Mouse (Mus musculus): ENCODE measurements around the gene Gjd2. TPM values are rescaled to one million over a fixed set of nuclear protein-coding genes. Genes with fewer than 3 reads are reported as not detected.

Gjd2 gene
- total and polyA plus RNA-seq, 2 experiments from 2014 or later = not detected

DNA sequence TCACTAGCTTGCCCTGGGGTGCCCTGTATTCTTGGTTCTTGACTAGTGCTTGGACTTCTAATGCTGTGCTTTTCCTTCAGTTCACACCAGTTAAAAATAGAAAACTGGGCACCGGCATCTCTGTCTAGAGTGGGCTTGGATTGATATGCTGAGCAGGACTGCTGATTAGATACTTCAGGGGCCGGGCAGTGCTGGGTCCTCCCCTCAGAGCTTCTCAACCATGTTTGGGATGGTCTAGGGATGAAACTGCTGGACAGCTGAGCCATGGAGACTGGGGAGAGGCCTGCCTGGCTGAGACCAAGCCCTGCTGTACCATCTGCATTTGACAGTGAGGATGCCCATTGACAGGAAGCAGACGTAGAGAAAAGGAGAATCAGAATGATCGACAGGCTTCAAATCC is 40.7 kb upstream of the Gjd2 start:
- Histone ChIP-seq H3K9me3 (replicated peaks; ENCODE audit: control insufficient read depth, low read length) (no peaks in the 10 kb centered on the region), H3K4me1 (ENCODE audit: control insufficient read depth, insufficient read depth) (0 out of 2 replicates have a peak, but pooled peaks cover 5% of the 10 kb centered on the region), H3K36me3 (replicated peaks; ENCODE audit: control insufficient read depth, insufficient read depth, low read length) (peaks cover 16% of the 10 kb centered on the region), H3K27ac (ENCODE audit: low read depth) (peak overlapping the region; percentile 96), H3K9ac (replicated peaks; ENCODE audit: low read depth, low read length) (peak overlapping the region; percentile 84), H3K27me3 (ENCODE audit: control insufficient read depth, insufficient read depth, low read length) (no peaks in the 10 kb centered on the region), H3K4me2 (ENCODE audit: low read depth, low read length) (peak overlapping the region; percentile 60), H3K4me3 (ENCODE audit: low read depth, low read length) (peak overlapping the region; percentile 53)
- 26% methylated on average over 4 of the region's 4 CpGs for WGBS
- ATAC-seq (ENCODE audit: insufficient read depth, low read depth) = peak; percentile 50
- peak; percentile 91 for TF ChIP-seq EP300 (IDR thresholded peaks at IDR 0.05; ENCODE audit: low read depth)
- TF ChIP-seq CTCF (IDR thresholded peaks at IDR 0.05; ENCODE audit: low read depth) = no peak
- peak; percentile 92 for DNase-seq (ENCODE audit: low spot score)

DNA sequence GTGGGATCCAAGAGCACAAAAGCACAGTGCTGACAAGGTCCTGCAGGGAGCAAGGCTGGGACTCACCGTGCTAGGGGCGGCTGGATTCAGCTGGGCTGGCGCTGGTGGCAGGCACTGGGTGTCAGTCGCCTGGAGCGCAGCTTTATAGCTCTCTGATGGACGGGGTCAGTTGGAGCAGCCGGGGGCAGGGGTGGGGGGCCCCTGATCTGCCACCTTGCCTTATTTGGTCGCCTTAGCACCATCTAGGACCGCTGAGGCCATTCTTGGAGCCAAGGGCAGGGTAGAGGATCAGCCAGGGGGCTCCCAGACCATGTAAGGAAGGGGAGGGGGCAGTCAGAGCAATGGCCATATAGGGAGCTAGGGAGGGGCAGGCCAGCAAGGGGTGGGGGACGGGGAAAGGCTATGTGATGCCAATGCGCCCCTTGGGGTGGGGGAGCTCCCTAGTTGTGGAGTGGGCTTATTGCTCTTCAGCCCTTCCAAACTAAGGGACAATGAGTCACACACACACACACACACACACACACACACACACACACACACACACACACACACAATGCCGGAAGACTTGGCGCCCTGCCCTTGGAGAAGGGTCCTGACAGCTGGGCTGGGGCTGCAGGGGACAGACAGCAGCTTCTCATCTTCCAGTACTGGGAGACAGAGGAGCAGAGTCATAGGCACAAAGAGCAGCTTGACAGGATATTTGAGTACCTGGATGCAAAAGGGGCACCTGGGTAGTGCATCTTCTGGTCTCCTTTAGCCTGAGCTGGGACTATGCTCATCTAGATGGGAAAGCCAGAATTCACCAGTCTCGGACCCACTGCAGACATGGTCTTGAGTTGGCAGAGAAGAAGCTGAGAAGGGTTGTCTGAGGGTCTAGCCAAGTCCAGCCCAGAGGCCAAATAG is 39.5 kb upstream of the Gjd2 start, which contains the start of gene Actc1:
TSS of gene Actc1 (minus strand) at position 853 of the 903 bp plus-strand sequence.
- peak; percentile 74 for ATAC-seq (ENCODE audit: insufficient read depth, low read depth)
- DNase-seq (ENCODE audit: low spot score) = peak; percentile 94
- H3K9me3 ChIP-seq (replicated peaks; ENCODE audit: control insufficient read depth, low read length) = no peaks in the 10 kb centered on the region
- peak within 1 kb of the TSS; percentile 60 for H3K4me2 ChIP-seq (ENCODE audit: low read depth, low read length)
- no peaks in the 10 kb centered on the region for H3K4me1 ChIP-seq (ENCODE audit: control insufficient read depth, insufficient read depth)
- 15% methylated on average over 14 of the region's 14 CpGs for WGBS
- H3K9ac ChIP-seq (replicated peaks; ENCODE audit: low read depth, low read length) = peak within 1 kb of the TSS; percentile 84
- peaks cover 28% of the 10 kb centered on the region for H3K36me3 ChIP-seq (replicated peaks; ENCODE audit: control insufficient read depth, insufficient read depth, low read length)
- no peaks in the 10 kb centered on the region for H3K27me3 ChIP-seq (ENCODE audit: control insufficient read depth, insufficient read depth, low read length)
- H3K27ac ChIP-seq (ENCODE audit: low read depth) = peak within 1 kb of the TSS; percentile 96
- H3K4me3 ChIP-seq (ENCODE audit: low read depth, low read length) = peak within 1 kb of the TSS; percentile 53
- TF ChIP-seq EP300 (IDR thresholded peaks at IDR 0.05; ENCODE audit: low read depth) (no peak), CTCF (IDR thresholded peaks at IDR 0.05; ENCODE audit: low read depth) (no peak)

DNA sequence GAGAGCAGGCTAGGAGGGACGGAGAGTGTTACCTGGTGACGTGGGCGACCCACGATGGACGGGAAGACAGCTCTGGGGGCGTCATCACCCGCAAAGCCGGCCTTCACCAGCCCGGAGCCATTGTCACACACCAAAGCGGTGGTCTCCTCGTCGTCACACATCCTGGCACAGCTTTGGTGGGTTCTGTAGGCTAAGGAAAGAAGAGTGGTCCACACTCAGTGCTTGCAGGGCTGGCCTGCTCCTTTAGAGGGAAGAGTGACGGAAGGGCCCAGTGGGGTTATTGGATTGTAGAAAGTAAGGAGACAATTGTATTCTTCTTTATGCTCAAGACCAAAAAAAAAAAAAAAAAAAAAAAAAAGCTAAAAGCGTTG is 38.4 kb upstream of the Gjd2 start:
- peak overlapping the region; percentile 53 for H3K4me3 ChIP-seq (ENCODE audit: low read depth, low read length)
- ATAC-seq (ENCODE audit: insufficient read depth, low read depth) = no peak
- no peak for TF ChIP-seq CTCF (IDR thresholded peaks at IDR 0.05; ENCODE audit: low read depth)
- no peak for TF ChIP-seq EP300 (IDR thresholded peaks at IDR 0.05; ENCODE audit: low read depth)

DNA sequence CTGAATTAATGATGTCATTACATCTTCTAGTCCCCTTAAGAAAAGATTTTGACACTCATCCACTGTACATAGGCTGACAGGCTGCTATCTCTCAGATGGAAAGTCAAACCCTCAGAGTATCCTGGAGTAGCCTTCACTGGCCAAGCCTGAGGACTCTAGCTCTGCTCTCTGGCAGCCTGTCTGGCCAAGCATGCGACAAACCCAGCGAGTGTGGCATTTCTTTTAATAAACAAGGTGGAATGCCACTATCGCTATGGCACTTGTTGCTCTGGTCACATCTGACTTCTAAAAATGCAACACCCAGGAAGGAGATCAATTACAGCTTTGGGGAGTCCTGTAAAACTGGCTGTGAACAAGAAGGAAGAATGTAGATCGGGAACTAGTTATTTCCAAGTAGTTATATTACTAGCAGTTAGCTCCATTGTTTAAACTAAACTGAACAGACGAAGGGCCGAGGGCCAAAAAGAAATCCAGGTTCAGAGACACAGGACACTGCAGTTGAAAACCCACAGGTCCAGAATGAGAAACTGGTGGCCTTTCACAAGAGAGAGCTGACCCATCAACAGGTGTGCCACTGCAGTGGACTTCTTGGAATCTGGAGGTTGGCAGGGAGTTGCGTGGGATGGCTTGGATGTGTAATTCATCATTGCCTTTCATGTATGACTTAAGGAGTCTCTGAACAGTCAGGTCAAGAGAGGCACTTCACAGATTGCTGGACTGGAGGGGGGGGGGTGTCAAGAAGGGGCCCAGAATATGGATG is 37.9 kb upstream of the Gjd2 start:
- peaks cover 36% of the 10 kb centered on the region for H3K36me3 ChIP-seq (replicated peaks; ENCODE audit: control insufficient read depth, insufficient read depth, low read length)
- peak overlapping the region; percentile 53 for H3K4me3 ChIP-seq (ENCODE audit: low read depth, low read length)
- no peaks in the 10 kb centered on the region for H3K9me3 ChIP-seq (replicated peaks; ENCODE audit: control insufficient read depth, low read length)
- H3K9ac ChIP-seq (replicated peaks; ENCODE audit: low read depth, low read length) = peak overlapping the region; percentile 84
- no peaks in the 10 kb centered on the region for H3K4me1 ChIP-seq (ENCODE audit: control insufficient read depth, insufficient read depth)
- H3K27me3 ChIP-seq (ENCODE audit: control insufficient read depth, insufficient read depth, low read length) = no peaks in the 10 kb centered on the region
- 31% methylated on average over 7 of the region's 7 CpGs for WGBS
- ATAC-seq (ENCODE audit: insufficient read depth, low read depth) = no peak
- H3K27ac ChIP-seq (ENCODE audit: low read depth) = peak overlapping the region; percentile 96
- DNase-seq (ENCODE audit: low spot score) = no peak
- peak overlapping the region; percentile 60 for H3K4me2 ChIP-seq (ENCODE audit: low read depth, low read length)
- TF ChIP-seq EP300 (IDR thresholded peaks at IDR 0.05; ENCODE audit: low read depth) (no peak), CTCF (IDR thresholded peaks at IDR 0.05; ENCODE audit: low read depth) (no peak)

More for the DNA sequence above, 38.4 kb upstream of the Gjd2 start:
- Histone ChIP-seq H3K27ac (ENCODE audit: low read depth) (peak overlapping the region; percentile 96), H3K4me1 (ENCODE audit: control insufficient read depth, insufficient read depth) (no peaks in the 10 kb centered on the region), H3K9ac (replicated peaks; ENCODE audit: low read depth, low read length) (peak overlapping the region; percentile 84), H3K9me3 (replicated peaks; ENCODE audit: control insufficient read depth, low read length) (no peaks in the 10 kb centered on the region), H3K27me3 (ENCODE audit: control insufficient read depth, insufficient read depth, low read length) (no peaks in the 10 kb centered on the region), H3K36me3 (replicated peaks; ENCODE audit: control insufficient read depth, insufficient read depth, low read length) (peaks cover 36% of the 10 kb centered on the region), H3K4me2 (ENCODE audit: low read depth, low read length) (peak overlapping the region; percentile 60)
- WGBS = 38% methylated on average over 14 of the region's 14 CpGs
- no peak for DNase-seq (ENCODE audit: low spot score)

DNA sequence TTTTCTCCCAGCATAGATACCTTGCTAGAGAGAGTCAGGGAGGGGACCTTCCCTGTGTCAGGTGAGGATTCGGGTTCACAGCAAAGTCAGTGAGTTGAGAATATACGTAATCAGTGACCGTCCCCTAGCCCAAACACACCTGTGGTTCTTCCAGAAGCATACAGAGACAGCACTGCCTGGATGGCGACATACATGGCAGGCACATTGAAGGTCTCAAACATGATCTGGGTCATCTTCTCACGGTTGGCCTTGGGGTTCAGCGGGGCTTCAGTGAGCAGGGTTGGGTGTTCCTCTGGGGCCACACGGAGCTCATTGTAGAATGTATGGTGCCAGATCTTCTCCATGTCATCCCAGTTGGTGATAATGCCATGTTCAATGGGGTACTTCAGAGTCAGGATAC is 36.7 kb upstream of the Gjd2 start:
- Histone ChIP-seq H3K4me2 (ENCODE audit: low read depth, low read length) (peak overlapping the region; percentile 60), H3K9ac (replicated peaks; ENCODE audit: low read depth, low read length) (peak overlapping the region; percentile 84)
- TF ChIP-seq CTCF (IDR thresholded peaks at IDR 0.05; ENCODE audit: low read depth) = no peak
- peak; percentile 41; the same call in 1 of the 2 replicates for TF ChIP-seq EP300 (IDR thresholded peaks at IDR 0.05; ENCODE audit: low read depth)

More for the DNA sequence above, 36.7 kb upstream of the Gjd2 start:
- no peak for DNase-seq (ENCODE audit: low spot score)
- H3K36me3 ChIP-seq (replicated peaks; ENCODE audit: control insufficient read depth, insufficient read depth, low read length) = peaks cover 36% of the 10 kb centered on the region
- peak overlapping the region; percentile 96 for H3K27ac ChIP-seq (ENCODE audit: low read depth)
- no peak for ATAC-seq (ENCODE audit: insufficient read depth, low read depth)
- peak overlapping the region; percentile 53 for H3K4me3 ChIP-seq (ENCODE audit: low read depth, low read length)
- WGBS = 42% methylated on average over 7 of the region's 7 CpGs
- H3K27me3 ChIP-seq (ENCODE audit: control insufficient read depth, insufficient read depth, low read length) = no peaks in the 10 kb centered on the region
- no peaks in the 10 kb centered on the region for H3K4me1 ChIP-seq (ENCODE audit: control insufficient read depth, insufficient read depth)
- H3K9me3 ChIP-seq (replicated peaks; ENCODE audit: control insufficient read depth, low read length) = no peaks in the 10 kb centered on the region
